Mouse (Mus musculus): ENCODE data around the gene Elf2.

Gene Elf2

GRCm38 (mm10) chr3:51281727-51282126 is 58.7 kb downstream of the Elf2 start:
- no peak for DNase-seq (ENCODE audit: low spot score in 2 of 2)

GRCm38 (mm10) chr3:51278433-51278832 is 62.0 kb downstream of the Elf2 start:
- DNase-seq (ENCODE audit: low spot score in 2 of 2) = no peak

GRCm38 (mm10) chr3:51277201-51278150 is 63.0 kb downstream of the Elf2 start:
- DNase-seq (ENCODE audit: low spot score in 2 of 2) = peak; percentile 77 to 84

- DNase-seq (ENCODE audit: low spot score in 2 of 2) = peak; percentile 52 to 61
Observed at GRCm38 (mm10) chr3:51276421-51277111, 63.9 kb downstream of the Elf2 start.

GRCm38 (mm10) chr3:51275956-51276398 is 64.5 kb downstream of the Elf2 start:
- DNase-seq (ENCODE audit: low spot score in 2 of 2) = peak; percentile 96 to 99

GRCm38 (mm10) chr3:51270069-51270817 is 70.2 kb downstream of the Elf2 start:
- DNase-seq (ENCODE audit: low spot score in 2 of 2) = no peak

- DNase-seq (ENCODE audit: low spot score in 2 of 2) = no peak
Observed at GRCm38 (mm10) chr3:51268434-51268833, 72.0 kb downstream of the Elf2 start.

- no peak for DNase-seq (ENCODE audit: low spot score in 2 of 2)
Observed at GRCm38 (mm10) chr3:51262942-51263341, 77.5 kb downstream of the Elf2 start.

GRCm38 (mm10) chr3:51258070-51258469 is 82.4 kb downstream of the Elf2 start:
- DNase-seq (ENCODE audit: low spot score in 2 of 2) = no peak

GRCm38 (mm10) chr3:51256450-51256849 is 84.0 kb downstream of the Elf2 start:
- no peak for DNase-seq (ENCODE audit: low spot score in 2 of 2)

- DNase-seq (ENCODE audit: low spot score in 2 of 2) = no peak
Observed at GRCm38 (mm10) chr3:51254784-51255183, 85.7 kb downstream of the Elf2 start.

- DNase-seq (ENCODE audit: low spot score in 2 of 2) = no peak
Observed at GRCm38 (mm10) chr3:51252689-51253402, 87.6 kb downstream of the Elf2 start.

- DNase-seq (ENCODE audit: low spot score in 2 of 2) = no peak
Observed at GRCm38 (mm10) chr3:51252223-51252622, 88.2 kb downstream of the Elf2 start.

GRCm38 (mm10) chr3:51251057-51251456 is 89.4 kb downstream of the Elf2 start:
- no peak for DNase-seq (ENCODE audit: low spot score in 2 of 2)

- no peak for DNase-seq (ENCODE audit: low spot score in 2 of 2)
Observed at GRCm38 (mm10) chr3:51249866-51250265, 90.6 kb downstream of the Elf2 start.

GRCm38 (mm10) chr3:51249460-51249859 is 91.0 kb downstream of the Elf2 start:
- DNase-seq (ENCODE audit: low spot score in 2 of 2) = no peak

- no peak for DNase-seq (ENCODE audit: low spot score in 2 of 2)
Observed at GRCm38 (mm10) chr3:51248600-51248999, 91.9 kb downstream of the Elf2 start.

- no peak for DNase-seq (ENCODE audit: low spot score in 2 of 2)
Observed at GRCm38 (mm10) chr3:51247704-51248103, 92.8 kb downstream of the Elf2 start.

- no peak for DNase-seq (ENCODE audit: low spot score in 2 of 2)
Observed at GRCm38 (mm10) chr3:51239541-51239940, 100.9 kb downstream of the Elf2 start.

GRCm38 (mm10) chr3:51238515-51238914 is 101.9 kb downstream of the Elf2 start:
- no peak for DNase-seq (ENCODE audit: low spot score in 2 of 2)

- no peak for DNase-seq (ENCODE audit: low spot score in 2 of 2)
Observed at GRCm38 (mm10) chr3:51234752-51235055, 105.8 kb downstream of the Elf2 start.

Measured in urinary bladder, postnatal 36 days (tissue).